Mouse (Mus musculus) retina, adult 2 months (tissue): ENCODE measurements around the gene Sh3d19.
"Not testable (repeated sequence)": the region's sequence is repeated elsewhere in the genome, so short reads cannot be mapped to it uniquely, and the experiment has no call there.

Source experiments
- DNase-seq: peaks from one replicate; pipeline ENCODE4 v3.0.0-alpha.2; 2012; ENCODE audit warnings: low read depth, low spot score

Sh3d19 gene

GRCm38 (mm10) chr3:86093213-86093845 is 122.4 kb downstream of the Sh3d19 start:
- DNase-seq, result no peak

- DNase-seq, result no peak
Measured at GRCm38 (mm10) chr3:86093907-86094306, 123.0 kb downstream of the Sh3d19 start.

- DNase-seq, result no peak
Measured at GRCm38 (mm10) chr3:86101956-86102355, 131.0 kb downstream of the Sh3d19 start.

GRCm38 (mm10) chr3:86103449-86104291 is 132.8 kb downstream of the Sh3d19 start:
- no peak for DNase-seq

GRCm38 (mm10) chr3:86104433-86104832 is 133.5 kb downstream of the Sh3d19 start:
- DNase-seq, result not testable (repeated sequence)

- DNase-seq, result no peak
Measured at GRCm38 (mm10) chr3:86104909-86105308, 134.0 kb downstream of the Sh3d19 start.

- no peak for DNase-seq
Measured at GRCm38 (mm10) chr3:86106086-86106632, 135.2 kb downstream of the Sh3d19 start.

GRCm38 (mm10) chr3:86107637-86108539 is 137.0 kb downstream of the Sh3d19 start:
- no peak for DNase-seq

- DNase-seq, result no peak
Measured at GRCm38 (mm10) chr3:86108576-86108975, 137.7 kb downstream of the Sh3d19 start.

GRCm38 (mm10) chr3:86109099-86109498 is 138.2 kb downstream of the Sh3d19 start:
- DNase-seq, result no peak

- no peak for DNase-seq
Measured at GRCm38 (mm10) chr3:86110077-86110476, 139.2 kb downstream of the Sh3d19 start.

GRCm38 (mm10) chr3:86112766-86113165 is 141.9 kb downstream of the Sh3d19 start:
- no peak for DNase-seq

GRCm38 (mm10) chr3:86114659-86115338 is 143.9 kb downstream of the Sh3d19 start:
- DNase-seq, result no peak

- no peak for DNase-seq
Measured at GRCm38 (mm10) chr3:86116951-86117350, 146.0 kb downstream of the Sh3d19 start.

GRCm38 (mm10) chr3:86119237-86119932 is 148.5 kb downstream of the Sh3d19 start:
- DNase-seq, result no peak

- DNase-seq, result no peak
Measured at GRCm38 (mm10) chr3:86122156-86122555, 151.2 kb downstream of the Sh3d19 start.

GRCm38 (mm10) chr3:86123251-86123746 is 152.4 kb downstream of the Sh3d19 start:
- no peak for DNase-seq

- no peak for DNase-seq
Measured at GRCm38 (mm10) chr3:86129757-86130156, 158.8 kb downstream of the Sh3d19 start.

- no peak for DNase-seq
Measured at GRCm38 (mm10) chr3:86134939-86135638, 164.2 kb downstream of the Sh3d19 start.
